Mouse (Mus musculus) left cerebral cortex, adult 11 months (tissue): ENCODE data around the gene Adamts18.
A peak's percentile ranks its signal among the peaks of the same experiment; 100 is the strongest.

Experiments
- DNase-seq: peaks from one replicate; pipeline ENCODE4 v3.0.0; 2022; ENCODE audit warnings: low spot score

The Adamts18 gene

GRCm38 (mm10) chr8:113755866-113756265, 92.7 kb downstream of the Adamts18 start:
- DNase-seq = no peak

GRCm38 (mm10) chr8:113753153-113753552, 95.4 kb downstream of the Adamts18 start:
- DNase-seq = no peak

GRCm38 (mm10) chr8:113752349-113752748, 96.2 kb downstream of the Adamts18 start:
- no peak for DNase-seq

DNA sequence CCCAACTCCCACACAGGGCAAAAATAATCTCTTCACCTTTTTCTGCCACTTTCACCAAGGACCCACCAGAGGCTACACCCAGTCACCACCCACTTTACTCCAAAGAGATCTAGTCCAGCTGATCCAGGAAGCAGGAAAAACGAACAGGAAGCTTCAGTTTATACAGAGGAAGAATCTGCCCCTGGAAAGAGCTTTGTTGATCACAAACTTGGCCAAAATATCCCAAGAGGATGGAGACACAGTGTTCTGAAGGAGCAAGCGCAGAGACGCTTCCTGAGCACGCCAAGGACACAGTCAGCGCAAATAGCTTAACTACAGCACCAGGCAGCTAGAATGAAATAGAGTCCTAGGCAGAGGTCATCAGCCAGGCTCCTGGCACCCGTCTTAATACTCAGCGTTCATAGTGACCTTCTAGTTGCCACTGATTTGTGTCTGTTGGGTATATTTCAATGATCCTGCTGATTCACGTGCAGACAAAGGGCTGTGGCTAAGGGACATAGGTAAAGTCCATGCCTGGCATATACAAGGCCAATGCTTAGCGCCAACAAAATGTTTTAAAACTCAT, 113.0 kb downstream of the Adamts18 start:
- DNase-seq = no peak

DNA sequence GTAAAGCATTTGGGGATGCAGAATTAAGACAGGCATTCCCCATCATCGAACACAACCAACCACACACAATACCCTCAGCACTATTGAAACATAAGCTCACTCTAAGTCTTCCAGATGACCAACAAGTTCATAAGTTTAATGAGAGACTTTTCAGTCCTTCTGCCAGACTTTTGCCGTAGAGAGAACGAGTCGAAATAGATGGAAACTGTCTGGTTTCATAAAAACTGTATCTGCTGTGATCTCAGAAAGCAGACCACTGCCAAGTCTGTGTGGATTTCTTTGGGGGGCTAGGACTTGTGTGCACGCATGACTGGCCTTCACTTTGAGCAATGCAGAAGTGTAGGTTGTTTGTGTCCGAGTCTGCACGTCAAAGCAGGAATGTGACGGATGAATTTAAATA, 123.2 kb downstream of the Adamts18 start:
- DNase-seq = no peak

- no peak for DNase-seq
Observed at GRCm38 (mm10) chr8:113723873-113724538, 124.5 kb downstream of the Adamts18 start.

DNA sequence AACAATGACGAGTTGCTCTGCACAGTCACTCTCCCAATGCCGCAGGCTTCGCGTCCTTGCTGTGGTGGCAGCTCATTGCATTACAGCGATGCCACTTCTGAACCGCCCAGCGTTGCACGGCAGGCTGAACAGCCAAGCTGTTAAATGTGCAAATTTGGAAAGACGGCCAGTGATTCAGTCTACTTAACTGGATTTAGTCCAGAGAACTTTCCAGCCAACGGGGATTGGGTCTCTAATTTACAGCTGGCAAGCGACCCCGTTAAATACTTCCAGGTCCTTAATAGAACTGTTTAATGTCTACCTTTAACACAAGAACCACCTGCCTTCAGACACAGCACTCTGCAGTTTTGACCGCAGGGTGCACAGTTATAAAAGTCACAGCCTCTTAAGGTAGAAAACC, 127.1 kb downstream of the Adamts18 start:
- no peak for DNase-seq

GRCm38 (mm10) chr8:113704968-113705367, 143.6 kb downstream of the Adamts18 start:
- no peak for DNase-seq

DNA sequence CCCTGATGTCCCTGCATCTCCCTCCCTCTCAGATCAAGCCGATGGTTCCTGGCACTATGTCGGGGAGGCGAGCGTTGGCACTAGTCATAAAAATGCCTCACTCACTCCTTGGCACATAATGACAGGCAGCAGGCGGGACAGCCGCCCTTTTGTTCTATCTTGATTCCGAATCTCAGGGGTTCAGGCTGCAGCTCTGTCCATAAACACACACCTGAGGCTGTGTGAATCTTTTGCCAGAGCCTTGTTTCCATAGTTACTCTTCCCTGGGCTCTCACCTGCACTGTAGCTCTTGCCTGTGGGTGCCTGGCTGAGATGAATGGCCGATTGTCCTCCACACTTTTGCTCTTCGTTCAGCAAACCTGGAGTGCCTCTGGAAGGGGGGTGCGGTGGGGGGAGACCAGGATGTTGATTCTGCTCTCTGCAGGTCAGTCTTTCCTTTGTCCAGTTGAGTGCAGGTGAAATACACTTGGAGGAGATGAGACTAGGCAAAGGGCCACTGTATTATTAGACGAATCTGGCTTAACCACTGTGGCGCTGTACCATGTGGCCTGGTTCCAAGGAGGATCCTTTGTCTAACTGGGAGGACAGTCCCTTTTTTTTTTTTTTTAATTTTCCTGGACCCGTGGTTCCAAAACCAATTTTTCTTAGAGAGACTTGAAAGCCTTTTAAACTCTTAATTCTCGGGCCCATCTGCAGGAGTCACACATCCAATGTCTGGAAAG, 156.8 kb downstream of the Adamts18 start:
- DNase-seq = no peak

DNA sequence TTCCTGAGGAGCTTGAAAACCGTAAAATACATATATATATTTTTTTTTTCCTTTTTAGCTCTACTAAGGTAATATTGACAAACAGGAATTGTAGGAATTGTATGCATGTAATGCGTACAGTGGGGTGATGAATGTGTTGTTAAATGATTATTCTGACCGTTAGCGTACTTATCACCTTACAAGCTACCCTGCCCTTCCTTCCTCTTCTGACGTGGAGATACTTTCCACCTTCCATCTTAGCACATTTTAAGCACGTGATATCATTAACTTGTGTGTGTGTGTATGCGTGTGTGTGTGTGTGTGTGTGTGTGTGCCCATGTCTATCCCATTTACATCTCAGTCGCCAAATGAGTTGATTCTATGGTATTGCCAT, 160.0 kb downstream of the Adamts18 start:
- no peak for DNase-seq

DNA sequence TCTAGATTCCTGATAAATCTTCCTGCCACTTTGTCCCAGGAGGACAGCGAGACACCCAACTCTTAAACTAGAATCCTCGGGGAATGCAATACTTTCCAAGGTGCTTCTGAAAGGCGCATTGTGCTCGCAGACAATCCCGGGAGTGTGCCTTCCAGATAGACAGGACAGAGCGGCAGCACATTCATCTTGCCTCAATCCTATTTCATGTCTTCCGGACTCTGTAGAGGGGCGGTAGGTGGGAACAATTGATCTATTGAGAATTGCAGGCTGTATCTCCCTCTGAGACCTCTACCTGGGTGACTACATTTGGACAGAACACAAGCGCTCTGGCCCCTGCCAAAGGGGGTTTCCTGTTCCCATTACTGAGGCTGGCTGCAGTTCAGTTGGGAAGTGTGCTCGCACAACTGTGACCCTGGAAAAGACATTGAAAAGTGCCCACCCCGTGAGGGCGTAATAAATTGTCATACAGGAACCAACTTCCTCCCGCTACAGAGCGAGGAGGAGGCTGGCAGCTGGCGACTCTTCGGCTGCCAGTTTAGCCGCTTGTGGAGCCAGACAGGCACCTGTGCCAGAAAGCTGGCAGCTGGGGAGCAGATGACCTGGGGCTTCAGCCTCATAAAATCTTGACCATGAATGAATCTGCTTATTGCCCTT, 160.5 kb downstream of the Adamts18 start:
- no peak for DNase-seq

- DNase-seq = no peak
Observed at GRCm38 (mm10) chr8:113679361-113679760, 169.2 kb downstream of the Adamts18 start.

GRCm38 (mm10) chr8:113676811-113677210, 171.7 kb downstream of the Adamts18 start:
- DNase-seq = no peak

DNA sequence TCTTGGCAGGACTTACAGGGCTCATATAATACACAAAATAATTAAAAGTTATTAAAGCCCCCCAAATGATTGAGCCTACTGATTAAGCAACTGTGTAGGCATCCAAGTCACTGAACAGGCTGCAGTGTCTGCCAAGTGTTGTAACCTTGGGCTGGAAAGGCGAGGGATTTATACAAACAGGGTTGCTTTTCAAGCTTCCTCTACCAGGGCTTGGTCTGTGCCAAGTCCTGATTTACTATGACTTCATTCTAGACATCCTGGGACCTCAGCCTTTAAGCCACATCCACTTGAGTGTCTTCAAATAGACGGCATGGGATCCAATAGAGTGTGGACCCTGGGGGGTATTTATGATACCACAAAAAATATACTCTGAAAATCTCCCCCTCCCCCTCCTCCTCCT, 173.3 kb downstream of the Adamts18 start:
- DNase-seq = no peak

GRCm38 (mm10) chr8:113674611-113675010, 173.9 kb downstream of the Adamts18 start:
- no peak for DNase-seq

- DNase-seq = no peak
Observed at GRCm38 (mm10) chr8:113673300-113673699, 175.2 kb downstream of the Adamts18 start.

- no peak for DNase-seq
Observed at GRCm38 (mm10) chr8:113672599-113673255, 175.8 kb downstream of the Adamts18 start.

DNA sequence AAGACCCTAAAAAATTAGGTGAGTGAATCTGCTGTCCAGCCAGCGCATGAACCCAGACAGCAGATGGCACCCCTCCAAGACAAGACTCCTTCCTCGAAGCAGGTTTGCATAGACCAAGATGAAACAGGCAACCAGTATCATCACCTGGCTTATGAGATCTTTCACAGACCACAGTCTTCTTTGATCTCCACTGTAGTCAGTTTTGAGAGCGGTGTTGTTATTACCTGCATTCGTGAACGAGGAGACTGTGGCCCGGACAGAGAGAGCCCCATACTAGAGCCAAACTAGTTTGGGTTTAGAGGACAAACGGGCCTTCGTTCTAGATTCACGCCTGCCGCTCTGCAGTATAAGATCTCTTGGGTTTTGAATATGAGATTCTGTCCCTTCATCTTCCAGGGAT, 178.6 kb downstream of the Adamts18 start:
- no peak for DNase-seq

GRCm38 (mm10) chr8:113666714-113667432, 181.7 kb downstream of the Adamts18 start:
- DNase-seq = no peak

GRCm38 (mm10) chr8:113665951-113666350, 182.6 kb downstream of the Adamts18 start:
- DNase-seq = no peak

DNA sequence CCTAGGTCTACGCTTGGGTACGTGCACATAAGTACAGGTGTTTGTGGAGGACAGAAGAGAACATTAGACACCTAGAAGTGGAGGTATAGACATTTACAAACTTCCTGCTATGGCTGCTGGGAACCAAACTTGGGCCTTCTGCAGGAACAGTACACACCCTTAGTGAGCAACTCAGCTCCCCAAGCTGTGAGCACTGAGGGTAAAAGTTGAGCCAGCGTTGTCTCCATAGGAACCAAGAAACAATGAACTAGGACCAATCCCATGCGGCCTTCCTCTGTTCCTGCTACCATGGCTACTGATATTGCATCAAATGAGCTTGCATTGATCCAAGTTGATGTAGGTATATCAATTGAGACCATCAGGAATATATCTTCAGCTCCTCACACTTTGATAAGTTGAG, 183.5 kb downstream of the Adamts18 start:
- DNase-seq = no peak

GRCm38 (mm10) chr8:113664544-113664943, 184.0 kb downstream of the Adamts18 start:
- DNase-seq = peak; percentile 82
